Mouse (Mus musculus): ENCODE results near the gene Ms4a4b. TPM values are rescaled to one million over a fixed set of nuclear protein-coding genes. Genes with fewer than 3 reads are reported as not detected.

Ms4a4b gene
- polyA plus RNA-seq, 1 experiment = 1.9 TPM

DNA sequence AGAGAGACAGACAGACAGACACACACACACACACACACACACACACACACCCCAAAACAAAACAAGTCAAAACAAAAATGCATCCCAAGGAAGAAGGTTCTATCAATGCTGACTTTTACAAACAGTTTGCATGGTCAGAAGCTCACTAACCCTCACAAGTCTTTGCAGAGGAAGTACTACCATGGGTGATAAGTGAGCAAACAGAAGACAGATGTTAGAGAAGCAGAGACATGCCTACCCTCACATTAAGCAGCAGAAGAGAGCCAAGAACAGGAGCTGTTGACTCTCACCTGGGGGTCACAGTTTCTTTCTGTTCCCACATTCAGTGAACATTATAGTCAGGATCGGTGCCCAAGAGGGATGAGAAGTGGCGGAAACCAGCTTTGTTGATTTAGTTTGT lies 36.4 kb downstream of the Ms4a4b start:
- Histone ChIP-seq H3K27me3 (ENCODE audit: control insufficient read depth, insufficient read depth, low read length) (no peaks in the 10 kb centered on the region), H3K4me3 (ENCODE audit: control insufficient read depth, low read depth, low read length) (no peak overlapping the region), H3K4me1 (ENCODE audit: control insufficient read depth, insufficient read depth, low read length) (no peaks in the 10 kb centered on the region), H3K27ac (ENCODE audit: control insufficient read depth, insufficient read depth, low read depth, low read length) (no peak overlapping the region), H3K36me3 (ENCODE audit: control insufficient read depth, insufficient read depth, low read length) (no peaks in the 10 kb centered on the region)
- TF ChIP-seq CTCF (IDR thresholded peaks at IDR 0.05; ENCODE audit: control insufficient read depth, insufficient read depth, insufficient replicate concordance, low read depth, low read length) (no peak), POLR2A (IDR thresholded peaks at IDR 0.05; ENCODE audit: control insufficient read depth, low read depth, low read length) (no peak)

- no peaks in the 10 kb centered on the region for H3K4me1 ChIP-seq (ENCODE audit: control insufficient read depth, insufficient read depth, low read length)
- H3K27me3 ChIP-seq (ENCODE audit: control insufficient read depth, insufficient read depth, low read length) = no peaks in the 10 kb centered on the region
- no peak overlapping the region for H3K4me3 ChIP-seq (ENCODE audit: control insufficient read depth, low read depth, low read length)
- H3K36me3 ChIP-seq (ENCODE audit: control insufficient read depth, insufficient read depth, low read length) = no peaks in the 10 kb centered on the region
- no peak for TF ChIP-seq POLR2A (IDR thresholded peaks at IDR 0.05; ENCODE audit: control insufficient read depth, low read depth, low read length)
- no peak overlapping the region for H3K27ac ChIP-seq (ENCODE audit: control insufficient read depth, insufficient read depth, low read depth, low read length)
Measured at GRCm38 (mm10) chr19:11482684-11483083, 39.3 kb downstream of the Ms4a4b start.

GRCm38 (mm10) chr19:11483941-11484340 lies 40.6 kb downstream of the Ms4a4b start:
- no peak overlapping the region for H3K27ac ChIP-seq (ENCODE audit: control insufficient read depth, insufficient read depth, low read depth, low read length)
- no peaks in the 10 kb centered on the region for H3K27me3 ChIP-seq (ENCODE audit: control insufficient read depth, insufficient read depth, low read length)
- H3K4me1 ChIP-seq (ENCODE audit: control insufficient read depth, insufficient read depth, low read length) = no peaks in the 10 kb centered on the region
- no peak overlapping the region for H3K4me3 ChIP-seq (ENCODE audit: control insufficient read depth, low read depth, low read length)
- H3K36me3 ChIP-seq (ENCODE audit: control insufficient read depth, insufficient read depth, low read length) = no peaks in the 10 kb centered on the region
- TF ChIP-seq CTCF (IDR thresholded peaks at IDR 0.05; ENCODE audit: control insufficient read depth, insufficient read depth, insufficient replicate concordance, low read depth, low read length) (no peak), POLR2A (IDR thresholded peaks at IDR 0.05; ENCODE audit: control insufficient read depth, low read depth, low read length) (no peak)

GRCm38 (mm10) chr19:11484388-11484787 lies 41.0 kb downstream of the Ms4a4b start:
- no peak for TF ChIP-seq POLR2A (IDR thresholded peaks at IDR 0.05; ENCODE audit: control insufficient read depth, low read depth, low read length)
- no peak for TF ChIP-seq CTCF (IDR thresholded peaks at IDR 0.05; ENCODE audit: control insufficient read depth, insufficient read depth, insufficient replicate concordance, low read depth, low read length)
- Histone ChIP-seq H3K36me3 (ENCODE audit: control insufficient read depth, insufficient read depth, low read length) (no peaks in the 10 kb centered on the region), H3K27me3 (ENCODE audit: control insufficient read depth, insufficient read depth, low read length) (no peaks in the 10 kb centered on the region), H3K4me1 (ENCODE audit: control insufficient read depth, insufficient read depth, low read length) (no peaks in the 10 kb centered on the region), H3K4me3 (ENCODE audit: control insufficient read depth, low read depth, low read length) (no peak overlapping the region), H3K27ac (ENCODE audit: control insufficient read depth, insufficient read depth, low read depth, low read length) (no peak overlapping the region)

DNA sequence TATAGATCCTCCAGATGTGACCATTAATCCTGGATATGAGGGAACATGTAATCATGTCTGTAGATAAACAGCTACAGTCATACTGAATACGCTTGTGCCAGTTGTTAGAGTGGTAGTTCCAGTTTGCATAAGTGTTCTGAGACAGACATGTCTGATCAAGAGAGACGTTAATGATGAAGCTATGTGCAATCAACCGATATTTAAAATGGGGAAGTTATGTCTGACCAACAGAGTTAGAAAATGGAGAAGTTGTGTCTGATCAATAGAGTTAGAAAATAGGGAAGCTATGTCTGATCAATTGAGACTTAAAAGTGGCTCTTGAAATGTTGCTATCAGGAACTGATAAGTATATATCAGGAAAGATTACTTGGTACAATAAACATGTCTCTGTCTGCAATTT lies 41.9 kb downstream of the Ms4a4b start:
- H3K4me3 ChIP-seq (ENCODE audit: control insufficient read depth, low read depth, low read length) = no peak overlapping the region
- no peaks in the 10 kb centered on the region for H3K36me3 ChIP-seq (ENCODE audit: control insufficient read depth, insufficient read depth, low read length)
- TF ChIP-seq CTCF (IDR thresholded peaks at IDR 0.05; ENCODE audit: control insufficient read depth, insufficient read depth, insufficient replicate concordance, low read depth, low read length) = no peak
- no peak for TF ChIP-seq POLR2A (IDR thresholded peaks at IDR 0.05; ENCODE audit: control insufficient read depth, low read depth, low read length)
- no peaks in the 10 kb centered on the region for H3K4me1 ChIP-seq (ENCODE audit: control insufficient read depth, insufficient read depth, low read length)
- H3K27me3 ChIP-seq (ENCODE audit: control insufficient read depth, insufficient read depth, low read length) = no peaks in the 10 kb centered on the region
- no peak overlapping the region for H3K27ac ChIP-seq (ENCODE audit: control insufficient read depth, insufficient read depth, low read depth, low read length)

DNA sequence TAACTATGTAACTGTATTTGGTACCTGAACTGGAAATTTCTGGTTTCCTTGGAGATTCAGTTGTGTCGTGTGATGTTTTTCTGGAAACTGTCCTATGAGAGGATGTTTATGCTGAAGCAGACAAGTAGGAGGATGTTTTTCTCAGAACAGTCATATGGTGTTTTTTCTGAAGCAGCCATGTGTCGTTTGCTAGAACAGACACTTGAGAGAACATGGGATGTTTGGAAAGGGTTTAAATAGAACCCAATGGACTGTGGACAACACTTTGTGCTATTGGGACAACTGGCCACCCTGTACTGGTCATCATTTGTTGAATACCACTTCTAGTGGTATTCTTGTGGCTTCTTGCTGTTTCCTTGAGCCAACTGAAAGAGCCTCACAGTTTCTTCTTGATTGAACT lies 42.4 kb downstream of the Ms4a4b start, which contains the start of gene Gm8369:
Gene Gm8369 (plus strand): TSS at position 193 of the 400 bp plus-strand sequence.
- H3K27ac ChIP-seq (ENCODE audit: control insufficient read depth, insufficient read depth, low read depth, low read length) = no peak within 1 kb of the TSS
- no peaks in the 10 kb centered on the region for H3K36me3 ChIP-seq (ENCODE audit: control insufficient read depth, insufficient read depth, low read length)
- no peaks in the 10 kb centered on the region for H3K27me3 ChIP-seq (ENCODE audit: control insufficient read depth, insufficient read depth, low read length)
- H3K4me3 ChIP-seq (ENCODE audit: control insufficient read depth, low read depth, low read length) = no peak within 1 kb of the TSS
- no peak for TF ChIP-seq CTCF (IDR thresholded peaks at IDR 0.05; ENCODE audit: control insufficient read depth, insufficient read depth, insufficient replicate concordance, low read depth, low read length)
- no peak for TF ChIP-seq POLR2A (IDR thresholded peaks at IDR 0.05; ENCODE audit: control insufficient read depth, low read depth, low read length)
- H3K4me1 ChIP-seq (ENCODE audit: control insufficient read depth, insufficient read depth, low read length) = no peaks in the 10 kb centered on the region

DNA sequence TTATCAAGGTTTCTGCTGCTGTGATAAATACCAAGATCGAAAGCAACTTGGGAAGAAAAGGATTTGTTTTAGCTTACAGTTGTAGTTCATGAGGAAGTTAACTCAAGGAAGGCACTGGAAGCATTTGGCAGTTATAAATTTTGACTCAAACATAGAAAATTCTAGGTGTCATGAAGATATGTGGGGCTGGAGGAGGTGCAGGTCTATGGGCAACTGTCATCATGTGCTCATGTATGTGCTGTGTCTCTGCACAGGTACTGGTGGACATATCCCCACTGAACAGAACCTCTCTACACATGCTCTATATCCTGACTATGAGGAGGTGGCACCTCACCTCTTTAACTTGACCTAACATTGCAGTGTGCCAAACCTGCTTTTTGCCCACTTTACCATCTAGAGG lies 43.2 kb downstream of the Ms4a4b start:
- Histone ChIP-seq H3K36me3 (ENCODE audit: control insufficient read depth, insufficient read depth, low read length) (no peaks in the 10 kb centered on the region), H3K4me1 (ENCODE audit: control insufficient read depth, insufficient read depth, low read length) (no peaks in the 10 kb centered on the region), H3K27ac (ENCODE audit: control insufficient read depth, insufficient read depth, low read depth, low read length) (no peak overlapping the region), H3K27me3 (ENCODE audit: control insufficient read depth, insufficient read depth, low read length) (no peaks in the 10 kb centered on the region), H3K4me3 (ENCODE audit: control insufficient read depth, low read depth, low read length) (no peak overlapping the region)
- TF ChIP-seq CTCF (IDR thresholded peaks at IDR 0.05; ENCODE audit: control insufficient read depth, insufficient read depth, insufficient replicate concordance, low read depth, low read length) (no peak), POLR2A (IDR thresholded peaks at IDR 0.05; ENCODE audit: control insufficient read depth, low read depth, low read length) (no peak)
